Mouse (Mus musculus) megakaryocyte, embryonic 14.5 days (primary cell): ENCODE measurements around the gene Thumpd3. TPM values are rescaled to one million over a fixed set of nuclear protein-coding genes. Genes with fewer than 3 reads are reported as not detected.

Experiments
- H3K27me3 ChIP-seq: replicated peaks from 2 replicates; pipeline ENCODE3; 2012; ENCODE audit warnings: inconsistent platforms
- H3K36me3 ChIP-seq: replicated peaks from 2 replicates; pipeline ENCODE3; 2012; ENCODE audit warnings: low read length, inconsistent platforms, mixed read lengths
- H3K4me1 ChIP-seq: 2 replicates; pipeline ENCODE4 v1.6.1; 2012; ENCODE audit warnings: inconsistent platforms
- H3K4me3 ChIP-seq: replicated peaks from 2 replicates; pipeline ENCODE3; 2012; ENCODE audit warnings: moderate library complexity, mild to moderate bottlenecking, inconsistent platforms
- H3K9me3 ChIP-seq: 2 replicates; pipeline ENCODE4 v1.6.1; 2012; ENCODE audit warnings: inconsistent platforms
- FLI1 ChIP-seq: IDR thresholded peaks from 2 replicates; pipeline ENCODE4 v1.6.1; 2012; ENCODE audit warnings: low read length, inconsistent platforms, mixed read lengths
- GATA1 ChIP-seq: IDR thresholded peaks from 3 replicates; pipeline ENCODE4 v1.6.1; 2012; ENCODE audit warnings: mixed read lengths, low read length, inconsistent platforms, borderline replicate concordance
- polyA plus RNA-seq: library from polyadenylated mRNA; stranded (reverse); fragments of >175 nt; gene quantifications from 2 replicates; pipeline ENCODE4 v1.2.3, GENCODE M21; 2012; ENCODE audit warnings: low replicate concordance; ENCODE audit not compliant: insufficient read depth

Gene Thumpd3
- polyA plus RNA-seq, 1 experiment = 5.0 TPM

DNA sequence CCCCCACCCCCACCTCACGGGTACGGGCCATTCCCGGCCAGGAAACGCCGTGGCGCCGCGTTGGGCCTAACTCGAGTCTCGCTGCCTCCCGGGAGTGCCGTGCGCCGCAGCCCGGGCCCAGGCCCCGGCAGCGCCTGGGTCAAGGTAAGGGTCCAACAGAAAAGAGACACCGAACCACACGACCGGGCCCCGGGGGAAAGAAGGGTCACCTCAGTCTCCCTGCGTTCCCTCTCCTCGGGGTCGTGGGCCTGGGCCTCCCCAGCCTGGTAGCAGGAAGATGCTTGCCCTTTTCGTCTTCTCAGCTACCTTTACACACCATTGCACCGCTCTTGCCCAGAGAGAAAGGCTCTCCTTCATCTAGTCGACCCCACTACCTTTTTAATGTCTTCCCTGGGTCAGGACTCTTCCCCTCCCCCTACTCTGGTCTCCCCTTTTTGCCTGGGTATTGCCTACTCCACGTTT, 31.6 kb downstream of the Thumpd3 start:
- no peaks in the 10 kb centered on the region for H3K27me3 ChIP-seq
- H3K36me3 ChIP-seq = peaks cover 24% of the 10 kb centered on the region
- peaks cover 45% of the 10 kb centered on the region for H3K4me1 ChIP-seq
- no peak for TF ChIP-seq GATA1
- peak overlapping the region; percentile 99 for H3K4me3 ChIP-seq
- H3K9me3 ChIP-seq = no peaks in the 10 kb centered on the region

DNA sequence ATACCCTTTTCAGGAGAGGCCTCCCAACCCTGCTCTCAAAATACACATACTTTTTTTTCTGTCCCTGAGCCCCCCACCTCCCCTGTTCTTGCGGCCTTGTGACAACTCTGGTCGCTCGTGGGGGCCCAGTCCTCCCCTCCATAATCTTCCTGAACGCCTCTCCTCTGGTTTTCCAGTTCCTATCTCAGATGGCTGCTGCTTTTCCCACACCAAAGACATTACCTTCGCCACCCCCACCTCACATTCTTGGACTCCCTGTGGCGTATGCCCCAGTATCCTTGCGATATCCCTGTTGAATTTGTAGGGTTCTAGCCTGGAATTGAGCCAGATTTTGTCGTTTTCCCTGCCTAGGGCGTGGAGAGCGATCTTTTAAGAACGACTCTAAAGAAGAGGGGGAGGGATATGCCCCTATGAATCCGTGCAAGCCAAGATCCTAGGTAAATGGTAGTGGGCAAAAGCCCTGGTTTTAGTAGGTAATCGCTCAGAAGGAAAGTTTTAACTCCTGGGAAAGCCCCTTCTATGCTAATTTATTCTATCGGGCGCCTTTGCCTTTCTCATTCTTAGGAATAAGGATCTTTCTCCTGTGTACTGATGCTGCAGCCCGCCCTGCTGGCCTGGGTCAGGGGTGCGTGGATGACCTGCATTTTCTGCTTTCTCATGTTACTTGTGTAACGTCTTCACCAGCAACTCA, 32.2 kb downstream of the Thumpd3 start:
- H3K9me3 ChIP-seq = no peaks in the 10 kb centered on the region
- peak overlapping the region; percentile 99 for H3K4me3 ChIP-seq
- H3K36me3 ChIP-seq = peaks cover 26% of the 10 kb centered on the region
- H3K4me1 ChIP-seq = peaks cover 43% of the 10 kb centered on the region
- TF ChIP-seq FLI1 (no peak), GATA1 (no peak)
- H3K27me3 ChIP-seq = no peaks in the 10 kb centered on the region

DNA sequence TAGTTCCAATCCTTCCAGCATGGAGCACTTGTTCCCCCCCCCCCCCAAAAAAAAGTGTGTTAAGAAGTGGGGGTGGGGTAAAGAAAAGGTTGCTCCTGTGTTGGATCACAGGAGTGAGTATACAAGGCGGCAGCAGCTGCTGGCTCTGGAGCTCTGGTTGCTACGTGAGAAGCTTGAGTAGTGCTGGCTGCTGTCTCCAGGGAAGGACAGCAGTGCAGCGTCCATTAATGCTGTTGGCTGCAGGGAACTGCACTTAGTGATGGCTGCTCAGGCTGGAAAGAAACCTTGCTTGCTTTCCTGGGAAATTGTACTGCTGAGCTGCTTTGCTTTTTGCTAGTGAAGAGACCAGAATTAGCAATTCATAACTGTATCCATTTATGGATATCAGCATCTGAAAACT, 33.5 kb downstream of the Thumpd3 start:
- TF ChIP-seq FLI1 (no peak), GATA1 (no peak)
- peaks cover 28% of the 10 kb centered on the region for H3K36me3 ChIP-seq
- no peaks in the 10 kb centered on the region for H3K27me3 ChIP-seq
- H3K4me1 ChIP-seq = peaks cover 47% of the 10 kb centered on the region
- no peaks in the 10 kb centered on the region for H3K9me3 ChIP-seq
- peak overlapping the region; percentile 99 for H3K4me3 ChIP-seq

DNA sequence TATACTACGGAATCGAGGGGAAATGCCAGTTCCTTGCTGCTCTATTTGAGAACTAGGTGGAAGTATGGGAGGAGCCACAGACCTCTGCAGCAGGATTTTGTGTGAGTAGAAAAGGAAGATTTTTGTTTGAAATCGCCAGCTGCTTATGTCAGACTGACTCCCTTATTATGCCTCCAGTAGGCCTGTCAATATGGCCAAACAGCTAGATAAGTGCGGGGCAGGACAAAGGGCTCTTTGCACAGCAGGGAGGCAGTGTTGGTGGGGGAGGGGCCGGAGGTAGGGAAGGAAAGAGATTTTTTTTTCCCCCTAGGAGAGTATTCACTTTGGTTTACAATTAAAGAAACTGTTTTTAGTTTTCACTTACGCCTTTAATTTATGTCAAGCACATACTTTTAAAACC, 36.2 kb downstream of the Thumpd3 start:
- peaks cover 52% of the 10 kb centered on the region for H3K4me1 ChIP-seq
- H3K27me3 ChIP-seq = no peaks in the 10 kb centered on the region
- H3K9me3 ChIP-seq = no peaks in the 10 kb centered on the region
- TF ChIP-seq GATA1 (no peak), FLI1 (no peak)
- peak overlapping the region; percentile 77 for H3K4me3 ChIP-seq
- H3K36me3 ChIP-seq = peaks cover 29% of the 10 kb centered on the region

DNA sequence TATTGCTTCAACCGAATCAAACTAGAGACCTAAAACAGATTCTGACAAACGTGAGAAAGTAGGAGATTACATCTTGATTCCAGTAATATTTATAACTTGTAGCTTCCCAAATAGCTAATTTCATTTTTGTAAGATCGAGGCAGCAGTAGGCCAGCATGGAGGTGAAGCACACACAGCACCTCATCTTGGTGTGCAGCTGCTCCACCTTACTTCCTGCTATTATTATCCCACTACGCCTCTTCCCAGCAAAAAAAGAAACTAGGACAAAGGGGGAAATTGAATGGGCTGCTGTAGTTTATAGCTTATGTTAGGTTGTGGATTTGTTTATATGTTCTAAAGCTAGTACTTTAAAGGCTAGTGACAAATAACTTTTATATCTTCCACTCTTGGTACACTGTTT, 38.6 kb downstream of the Thumpd3 start:
- Histone ChIP-seq H3K9me3 (no peaks in the 10 kb centered on the region), H3K27me3 (no peaks in the 10 kb centered on the region), H3K4me3 (peak overlapping the region; percentile 34), H3K36me3 (peaks cover 41% of the 10 kb centered on the region), H3K4me1 (peaks cover 54% of the 10 kb centered on the region)
- TF ChIP-seq GATA1 = no peak
- no peak for TF ChIP-seq FLI1

DNA sequence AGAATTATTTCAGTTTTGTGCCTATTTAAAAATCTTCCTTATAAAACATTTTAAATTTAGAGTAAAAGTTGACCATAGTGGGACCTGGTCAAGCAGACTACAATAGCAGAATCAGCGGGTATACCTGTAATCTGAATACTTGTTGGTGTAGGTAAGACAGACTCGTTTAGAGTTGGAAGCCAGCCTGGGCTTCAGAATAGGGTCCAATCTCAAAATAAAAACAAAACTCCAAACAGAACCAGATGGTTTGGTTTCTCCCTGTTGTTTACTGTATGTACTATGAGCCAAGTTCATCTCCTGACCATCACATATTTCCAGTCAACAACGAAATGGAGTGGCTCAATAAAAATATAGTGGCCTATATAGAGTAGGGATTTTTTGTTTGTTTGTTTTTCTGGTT, 47.2 kb downstream of the Thumpd3 start:
- Histone ChIP-seq H3K4me1 (peaks cover 51% of the 10 kb centered on the region), H3K9me3 (no peaks in the 10 kb centered on the region), H3K27me3 (no peaks in the 10 kb centered on the region), H3K36me3 (peaks cover 24% of the 10 kb centered on the region), H3K4me3 (no peak overlapping the region)
- no peak for TF ChIP-seq GATA1

DNA sequence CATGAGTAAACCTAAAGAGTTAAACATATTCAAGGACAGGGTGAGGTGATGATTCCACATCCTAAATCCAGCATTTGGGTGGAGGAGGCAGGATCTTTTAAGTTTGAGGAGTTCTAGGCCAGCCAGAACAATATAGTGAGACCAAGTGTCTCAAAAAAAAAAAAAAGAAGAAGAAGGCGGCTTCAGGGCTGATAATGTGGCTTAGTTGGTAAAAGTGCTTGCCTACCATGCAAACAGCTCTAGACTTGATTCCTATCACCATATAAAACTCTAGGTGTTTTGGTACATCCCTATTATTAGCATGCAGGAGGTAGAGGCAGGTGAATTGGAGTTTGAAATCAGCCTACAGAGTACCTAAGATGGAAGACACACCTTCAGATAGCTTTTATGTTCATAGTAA, 49.5 kb downstream of the Thumpd3 start:
- H3K36me3 ChIP-seq = peaks cover 18% of the 10 kb centered on the region
- H3K27me3 ChIP-seq = no peaks in the 10 kb centered on the region
- H3K4me3 ChIP-seq = no peak overlapping the region
- H3K9me3 ChIP-seq = no peaks in the 10 kb centered on the region
- H3K4me1 ChIP-seq = peaks cover 64% of the 10 kb centered on the region
- TF ChIP-seq FLI1 (no peak), GATA1 (no peak)

DNA sequence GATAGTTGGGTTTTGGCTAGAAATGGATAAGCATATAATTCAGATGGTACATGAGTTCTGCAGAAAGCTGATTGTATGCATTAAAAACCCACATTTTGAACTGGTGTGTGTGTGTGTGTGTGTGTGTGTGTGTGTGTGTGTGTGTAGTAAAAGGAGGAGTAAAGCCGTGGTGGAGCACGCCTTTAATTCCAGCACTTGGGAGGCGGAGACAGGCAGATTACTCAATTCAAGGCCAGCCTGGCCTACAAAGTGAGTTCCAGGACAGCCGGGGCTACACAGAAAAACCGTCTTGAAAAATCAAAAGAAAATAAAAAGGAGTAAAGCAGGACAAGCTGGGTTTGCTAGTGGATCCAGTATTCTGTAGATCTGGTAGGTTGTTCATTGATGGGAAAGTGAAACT, 51.6 kb downstream of the Thumpd3 start:
- Histone ChIP-seq H3K36me3 (peaks cover 12% of the 10 kb centered on the region), H3K4me1 (peaks cover 74% of the 10 kb centered on the region), H3K4me3 (no peak overlapping the region), H3K9me3 (no peaks in the 10 kb centered on the region), H3K27me3 (no peaks in the 10 kb centered on the region)
- TF ChIP-seq GATA1 (no peak), FLI1 (no peak)

DNA sequence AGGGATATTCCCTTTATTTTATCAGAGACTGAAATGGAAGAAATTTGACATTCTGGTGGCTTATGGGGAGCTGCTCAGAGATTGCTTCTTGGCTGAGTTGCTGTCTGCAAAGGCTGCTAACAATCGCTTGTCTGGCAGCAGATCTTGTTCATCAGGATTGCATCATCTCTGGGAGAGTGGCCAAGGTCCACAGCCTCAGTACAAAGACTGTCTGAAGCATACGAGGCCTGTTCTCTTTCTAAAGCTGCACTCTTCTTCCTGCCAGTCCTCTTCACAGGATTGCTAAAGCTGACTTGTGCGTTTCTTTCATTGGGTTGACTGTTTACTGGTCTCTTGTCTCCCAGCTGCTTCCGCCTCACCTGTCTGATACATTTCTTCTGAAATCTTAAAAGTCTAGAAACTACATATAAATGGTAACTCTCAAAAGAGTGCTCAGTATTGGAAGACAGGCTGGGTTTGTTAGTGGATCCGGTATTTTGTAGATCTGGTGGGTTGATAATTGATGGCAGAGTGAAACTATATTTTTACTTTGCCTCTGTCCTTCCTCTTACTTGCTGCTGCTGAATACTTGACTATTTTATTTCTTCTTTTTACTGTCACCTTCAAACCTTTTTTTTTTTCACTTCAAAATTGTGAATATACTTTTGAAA, 53.7 kb downstream of the Thumpd3 start:
- no peak for TF ChIP-seq GATA1
- TF ChIP-seq FLI1 = no peak
- peak overlapping the region; percentile 59 for H3K4me3 ChIP-seq
- H3K9me3 ChIP-seq = no peaks in the 10 kb centered on the region
- peaks cover 79% of the 10 kb centered on the region for H3K4me1 ChIP-seq
- no peaks in the 10 kb centered on the region for H3K27me3 ChIP-seq
- H3K36me3 ChIP-seq = peaks cover 20% of the 10 kb centered on the region

DNA sequence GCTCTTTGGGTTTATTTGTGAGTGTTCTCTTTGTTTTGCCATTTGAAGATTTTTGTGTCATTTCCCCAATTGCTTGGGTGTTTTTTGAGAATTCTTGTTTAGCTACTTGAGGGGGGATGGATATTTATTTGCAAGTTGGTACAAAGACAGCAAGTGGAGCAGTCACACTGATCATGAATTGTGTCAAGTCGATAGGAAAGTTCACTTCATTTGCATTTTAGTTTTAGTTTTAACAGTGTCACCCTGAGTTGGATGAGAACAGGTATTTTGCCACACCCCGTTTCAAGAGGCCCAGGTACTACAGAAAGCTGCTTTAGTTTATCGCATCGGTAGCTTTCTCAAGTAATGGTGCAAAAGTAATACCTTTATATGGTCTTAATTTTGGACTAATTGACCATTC, 56.5 kb downstream of the Thumpd3 start:
- TF ChIP-seq FLI1 = no peak
- TF ChIP-seq GATA1 = no peak
- Histone ChIP-seq H3K4me3 (no peak overlapping the region), H3K4me1 (peaks cover 60% of the 10 kb centered on the region), H3K36me3 (peaks cover 43% of the 10 kb centered on the region), H3K9me3 (no peaks in the 10 kb centered on the region), H3K27me3 (no peaks in the 10 kb centered on the region)
